Mouse (Mus musculus) 416B (cell line): ENCODE data around the gene Cytl1.

Source experiments
- DNase-seq: peaks from one replicate; pipeline ENCODE4 v3.0.0; 2011; ENCODE audit warnings: low read depth

Cytl1 gene

DNA sequence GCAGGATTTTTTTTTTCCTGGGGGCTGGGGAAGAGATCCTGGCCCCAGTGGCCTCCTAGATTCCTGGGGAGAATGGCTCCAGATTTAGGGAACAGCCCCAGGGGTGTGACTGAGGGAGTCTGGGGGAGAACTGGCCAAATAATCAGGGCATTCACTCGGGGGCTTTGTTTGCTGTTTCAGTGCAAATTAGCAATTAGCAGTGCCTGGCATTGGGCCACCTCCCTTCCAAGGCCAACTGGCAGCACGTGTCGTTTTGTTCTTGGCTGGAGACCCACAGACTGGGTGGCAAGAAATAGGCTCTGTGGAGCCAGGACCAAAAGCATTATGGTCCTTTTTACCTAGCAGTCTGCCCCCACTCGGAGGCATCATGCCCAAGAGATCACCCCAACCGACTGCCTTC lies 33.7 kb downstream of the Cytl1 start:
- DNase-seq: no peak

DNA sequence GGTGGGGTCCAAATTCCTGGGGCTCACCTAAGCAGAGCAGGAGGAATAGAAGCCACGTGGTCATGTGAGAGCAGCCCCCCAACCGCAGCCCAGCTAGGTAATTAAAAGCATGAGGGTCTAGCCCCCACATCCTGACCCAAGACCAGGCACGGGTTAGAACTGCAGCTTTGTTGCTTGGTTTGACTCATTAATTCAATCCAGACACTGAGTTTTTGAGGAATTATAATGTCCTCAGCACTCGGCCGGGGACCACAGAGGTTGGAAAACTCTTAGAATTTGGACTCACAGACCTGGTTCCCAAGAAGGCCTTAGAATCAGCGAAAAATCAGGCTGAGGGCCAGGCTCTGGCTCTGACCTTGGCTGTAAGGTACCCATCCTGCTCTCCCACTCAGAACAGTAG lies 35.6 kb downstream of the Cytl1 start:
- no peak for DNase-seq

DNA sequence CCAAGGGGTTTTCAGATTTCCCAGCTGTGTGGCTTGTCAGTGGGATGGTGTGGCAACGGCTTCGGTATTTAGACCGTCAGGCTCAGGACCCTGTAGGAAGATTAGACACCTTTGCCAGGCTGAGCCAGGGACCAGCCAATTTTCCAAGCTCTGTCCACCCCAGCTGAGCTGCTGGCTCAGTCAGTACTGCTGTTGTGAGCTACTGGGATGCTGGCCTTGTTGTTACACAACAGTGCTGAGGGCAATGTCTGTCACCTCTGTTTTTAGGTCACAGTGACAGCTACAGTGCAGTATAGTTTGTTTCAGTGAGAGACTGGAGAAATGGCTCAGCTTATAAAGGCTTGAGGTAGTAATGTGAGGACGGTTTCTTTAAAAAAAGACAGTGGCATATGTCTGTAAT lies 38.7 kb downstream of the Cytl1 start:
- DNase-seq: no peak

DNA sequence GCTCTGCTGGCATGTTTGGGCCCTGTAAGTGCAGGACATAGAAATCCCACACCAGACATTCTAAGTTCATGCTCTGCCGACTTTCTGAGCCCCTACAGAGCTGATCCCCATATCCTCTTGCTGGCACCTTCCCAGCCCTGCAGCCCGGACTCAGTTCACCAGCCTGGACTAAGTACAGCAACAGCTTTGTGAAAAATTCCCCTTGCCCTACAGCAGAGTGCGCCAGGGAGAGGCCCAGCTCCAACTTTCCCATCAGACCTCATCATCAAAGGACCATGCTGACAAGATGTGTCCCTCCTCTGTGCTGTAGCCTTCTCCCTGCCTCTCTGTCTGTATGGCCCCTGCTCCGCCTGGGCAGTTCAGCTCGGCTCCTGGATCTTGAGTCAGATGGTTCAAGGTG lies 40.4 kb downstream of the Cytl1 start:
- DNase-seq: no peak

DNA sequence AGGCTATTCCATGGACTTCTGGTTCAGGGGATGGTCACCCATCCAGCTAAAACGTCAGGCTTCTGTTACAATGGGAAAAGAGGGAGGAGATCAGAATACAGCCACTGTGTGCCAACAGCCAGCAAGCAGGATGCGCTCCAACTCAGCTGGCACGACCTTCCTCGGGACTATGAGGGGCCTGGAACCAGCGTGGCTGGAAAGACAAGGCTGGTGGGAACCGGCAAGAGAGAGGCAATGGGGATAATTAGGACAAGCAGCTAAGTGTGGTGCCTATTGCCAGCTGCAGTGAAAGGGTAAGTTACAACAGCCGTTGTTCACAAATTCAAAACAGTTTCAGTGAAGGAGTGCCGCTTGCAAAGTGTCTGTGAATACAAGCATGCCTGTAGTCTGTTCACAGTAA lies 48.0 kb downstream of the Cytl1 start:
- DNase-seq: no peak

DNA sequence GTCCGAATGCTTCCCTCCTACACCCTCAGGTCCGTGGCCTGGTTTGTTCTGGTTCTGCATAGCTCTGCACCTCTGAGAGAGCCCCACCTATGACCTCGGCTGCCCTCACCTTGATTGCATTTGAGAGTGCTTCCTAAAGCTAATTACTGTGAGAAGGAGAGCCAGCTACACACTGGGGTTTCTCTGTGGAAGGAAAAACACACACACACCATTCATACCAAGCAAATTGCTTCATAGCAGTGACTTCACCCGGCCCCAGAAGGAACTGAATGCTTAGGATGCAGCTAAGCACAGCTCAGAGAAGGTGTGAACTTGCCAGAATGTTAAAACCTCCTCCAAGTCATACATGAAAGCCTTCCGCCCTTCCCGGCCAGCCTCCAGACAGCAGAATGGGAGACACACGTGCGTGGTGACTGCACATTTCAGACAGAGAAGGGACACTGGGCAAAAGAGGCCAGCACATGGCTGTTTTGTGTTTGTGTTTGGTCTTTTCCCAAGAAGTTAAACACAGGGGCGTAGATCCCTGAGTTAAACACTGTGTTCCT lies 49.6 kb downstream of the Cytl1 start:
- no peak for DNase-seq
